Mouse (Mus musculus) lung, adult 18-20 months (tissue): Measurements from ENCODE around the gene Gm47985.
"Not testable (repeated sequence)": the region's sequence is repeated elsewhere in the genome, so short reads cannot be mapped to it uniquely, and the experiment has no call there.

Experiments used
- DNase-seq, 2 experiments: peaks; one replicate each; pipeline ENCODE4 v3.0.0; 2022; ENCODE audit warnings: mixed read lengths in 2 of 2

The Gm47985 gene

GRCm38 (mm10) chr1:151182266-151182665, at the start of gene Gm47985:
Gm47985 (plus strand) TSS chr1:151182537.
- not testable (repeated sequence) for DNase-seq

DNA sequence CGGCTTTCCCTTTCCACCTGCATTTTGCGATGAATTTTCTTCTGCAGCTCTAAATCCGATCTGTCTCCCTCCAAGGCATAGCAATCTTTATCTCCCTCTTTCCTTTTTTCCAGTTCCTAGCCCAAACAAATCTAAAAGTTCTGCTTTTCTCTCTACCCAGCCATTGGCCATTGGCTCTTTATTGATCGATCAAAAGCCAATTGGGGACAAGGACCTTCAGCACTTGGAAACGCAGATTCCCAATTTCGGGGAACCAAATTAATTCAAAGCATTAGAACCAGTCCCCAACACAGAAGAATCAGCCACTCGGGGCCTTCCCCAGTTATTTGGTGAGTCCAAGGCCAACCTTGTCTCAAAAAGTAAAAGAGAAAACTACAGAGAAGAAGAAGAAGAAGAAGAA, 49.7 kb upstream of the Gm47985 start:
- DNase-seq, result no peak

- no peak for DNase-seq
Observed at GRCm38 (mm10) chr1:151138388-151138787, 43.9 kb upstream of the Gm47985 start.

DNA sequence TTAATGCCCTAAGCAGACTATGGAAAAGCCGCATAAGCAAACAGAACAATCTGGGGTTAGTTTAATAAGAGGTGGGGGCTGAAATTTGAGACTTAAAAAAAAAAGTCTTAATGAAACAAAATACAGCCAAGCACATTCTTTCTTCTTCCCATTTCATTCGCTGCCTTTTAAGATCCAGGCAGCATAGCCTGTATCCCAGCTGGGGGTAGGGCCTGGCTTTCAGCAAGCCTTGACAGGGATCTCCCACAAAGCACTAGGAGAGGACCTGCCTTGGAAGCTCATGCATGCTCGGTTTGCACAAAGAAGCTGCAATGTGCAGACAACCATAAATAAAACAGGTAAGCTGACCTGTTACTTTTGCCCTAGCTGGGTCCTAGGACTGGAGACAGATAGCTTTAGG, 41.4 kb upstream of the Gm47985 start:
- DNase-seq, result no peak

GRCm38 (mm10) chr1:151144471-151145146, 37.7 kb upstream of the Gm47985 start:
- DNase-seq, result no peak

DNA sequence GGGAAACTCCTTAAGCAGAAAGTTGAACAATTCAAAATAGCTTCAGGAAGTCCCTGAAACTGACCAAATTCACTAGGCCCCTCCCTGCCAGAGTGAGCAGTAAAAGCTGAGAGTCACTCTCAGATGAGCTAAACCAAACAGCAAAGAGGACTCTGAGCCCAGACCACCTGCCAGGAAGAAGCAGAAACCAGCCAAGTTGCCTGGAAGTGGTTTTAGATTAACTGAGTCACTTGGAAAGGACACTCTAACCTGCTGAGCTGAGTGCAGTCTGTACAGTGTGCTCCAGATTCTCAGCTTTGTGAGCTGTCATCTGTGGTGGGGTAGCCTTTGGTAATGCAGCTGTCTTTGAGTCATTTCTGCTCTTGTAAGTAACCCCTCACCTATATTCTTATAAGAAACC, 34.5 kb upstream of the Gm47985 start:
- DNase-seq, result no peak

DNA sequence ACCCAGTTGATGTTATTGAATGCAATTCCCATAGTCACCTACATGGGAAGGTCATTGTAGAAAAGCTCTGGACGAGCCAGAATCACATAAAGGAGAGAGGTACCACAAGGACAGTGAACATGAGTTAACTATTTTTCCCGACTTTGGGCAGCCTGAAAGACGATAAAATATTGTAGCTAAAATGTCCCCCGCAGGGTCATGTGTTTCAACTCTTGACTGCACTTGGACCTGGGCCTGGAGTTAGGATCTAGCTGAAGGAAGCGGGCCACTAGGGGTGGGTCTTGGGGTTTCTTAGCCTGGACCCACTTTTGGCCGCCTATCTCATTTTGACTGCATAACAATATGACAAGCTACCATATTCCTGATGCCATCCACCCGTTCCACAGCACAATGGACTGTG, 32.1 kb upstream of the Gm47985 start:
- DNase-seq, result no peak

DNA sequence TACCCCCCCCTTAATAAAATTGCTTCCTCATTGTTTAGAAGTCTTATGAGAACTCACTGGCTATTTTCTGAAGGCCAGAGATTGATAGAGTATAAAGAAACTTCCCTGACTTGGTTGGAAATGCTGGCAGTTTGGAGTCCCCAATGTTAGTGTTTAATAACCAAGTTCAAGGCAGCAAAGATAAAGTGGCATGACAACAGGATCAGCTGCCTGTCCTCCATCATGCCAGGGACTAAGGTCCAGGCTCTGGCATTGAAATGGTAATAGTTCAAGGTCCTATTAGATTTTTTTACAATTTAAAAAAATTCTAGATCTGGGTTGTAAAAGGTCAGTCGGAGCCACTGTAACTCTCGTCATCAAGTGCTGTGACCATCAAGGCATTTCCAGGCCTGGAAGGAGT, 31.2 kb upstream of the Gm47985 start:
- no peak for DNase-seq

- DNase-seq, result no peak
Observed at GRCm38 (mm10) chr1:151153056-151153652, 29.2 kb upstream of the Gm47985 start.

- DNase-seq, result not testable (repeated sequence)
Observed at GRCm38 (mm10) chr1:151154131-151154530, 28.2 kb upstream of the Gm47985 start.

DNA sequence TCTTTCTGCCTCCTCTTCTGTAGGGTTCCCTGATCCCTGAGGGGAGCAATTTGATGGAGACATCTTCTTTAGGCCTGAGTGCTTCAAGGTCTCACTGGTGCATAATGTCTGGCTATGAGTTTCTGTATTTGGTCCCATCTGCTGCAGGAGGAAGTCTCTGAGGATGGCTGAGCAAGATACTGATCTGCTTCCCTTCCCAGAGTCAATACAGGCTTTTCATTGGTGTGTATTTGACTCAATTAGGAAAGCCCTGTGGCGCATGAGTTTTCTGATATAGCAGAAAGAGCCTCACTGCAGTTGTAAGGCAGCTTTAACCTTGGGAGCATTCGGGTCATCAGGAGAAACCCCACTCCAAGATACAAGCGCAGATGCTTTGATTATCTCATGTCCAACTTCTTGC, 26.2 kb upstream of the Gm47985 start:
- DNase-seq, result no peak

GRCm38 (mm10) chr1:151156777-151157632, 25.3 kb upstream of the Gm47985 start:
- no peak for DNase-seq

DNA sequence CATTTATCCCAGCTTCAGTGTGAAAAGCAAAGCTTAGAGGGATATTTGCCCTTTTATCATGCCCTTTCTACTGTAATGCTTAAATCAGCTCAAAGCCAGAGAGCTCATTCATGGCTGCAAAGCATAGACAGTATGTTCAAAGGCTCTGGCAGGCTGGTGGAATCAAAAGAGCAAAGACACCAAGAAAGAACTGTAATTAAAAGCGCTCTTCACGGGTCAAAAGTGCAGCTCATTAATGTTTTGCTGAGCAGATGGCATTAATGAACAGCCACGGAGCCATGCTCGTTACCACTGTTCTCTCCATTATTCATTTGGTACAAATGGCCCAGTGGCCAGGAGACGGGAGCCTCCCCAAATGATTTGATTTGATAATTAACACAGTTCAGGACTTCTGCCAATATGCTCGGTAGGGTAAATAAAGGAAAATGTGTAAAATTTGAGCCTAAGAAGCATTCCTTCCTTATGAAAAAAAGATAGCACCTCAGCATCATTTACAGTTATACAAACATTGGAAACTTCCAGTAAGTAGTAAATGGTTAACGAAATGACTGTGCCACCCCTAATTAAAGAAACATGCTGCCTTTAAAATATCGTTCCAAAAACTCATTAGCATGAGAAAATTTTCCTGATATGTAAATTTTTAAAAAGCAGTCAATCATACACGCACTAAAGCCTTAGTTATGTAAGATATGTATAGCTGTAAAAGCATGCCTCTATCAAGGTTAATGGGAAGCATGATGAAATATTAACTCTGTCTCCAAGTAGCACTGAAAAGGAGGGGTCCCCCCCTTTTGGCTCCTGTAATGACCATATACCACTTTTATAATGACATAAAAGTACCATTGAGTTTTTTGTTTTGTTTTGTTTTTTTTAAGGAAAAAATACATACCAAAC, 24.1 kb upstream of the Gm47985 start:
- DNase-seq, result no peak

DNA sequence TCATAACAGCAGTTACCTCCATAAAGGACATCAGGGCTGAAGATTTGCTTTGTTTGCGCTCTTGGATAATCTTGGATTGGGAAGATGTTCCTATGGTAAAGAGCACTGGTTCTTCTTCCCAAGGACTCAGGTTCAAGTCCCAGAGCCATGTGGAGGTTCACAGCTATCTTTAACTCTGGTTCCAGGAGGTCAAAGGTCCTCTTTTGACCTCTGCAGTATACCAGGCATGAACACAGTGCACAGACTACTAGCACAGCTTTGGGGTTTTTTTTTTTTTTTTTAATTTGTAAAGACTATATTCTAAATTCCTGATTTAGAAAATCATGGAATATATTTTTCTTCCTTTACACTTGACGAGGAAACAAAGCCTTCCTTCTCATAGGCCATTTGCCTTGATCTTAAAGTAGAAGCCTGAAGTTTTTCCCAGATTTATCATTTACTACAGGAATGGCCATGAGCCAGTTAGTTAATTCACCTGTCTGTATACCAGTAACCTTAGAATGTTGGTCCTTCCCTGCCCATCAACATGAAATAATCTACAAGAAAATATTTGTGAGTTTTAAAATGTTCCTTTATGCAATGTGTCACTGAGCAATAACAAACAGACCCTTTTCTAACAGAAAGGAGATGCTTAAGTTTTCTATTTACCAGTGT, 23.4 kb upstream of the Gm47985 start:
- DNase-seq, result no peak

DNA sequence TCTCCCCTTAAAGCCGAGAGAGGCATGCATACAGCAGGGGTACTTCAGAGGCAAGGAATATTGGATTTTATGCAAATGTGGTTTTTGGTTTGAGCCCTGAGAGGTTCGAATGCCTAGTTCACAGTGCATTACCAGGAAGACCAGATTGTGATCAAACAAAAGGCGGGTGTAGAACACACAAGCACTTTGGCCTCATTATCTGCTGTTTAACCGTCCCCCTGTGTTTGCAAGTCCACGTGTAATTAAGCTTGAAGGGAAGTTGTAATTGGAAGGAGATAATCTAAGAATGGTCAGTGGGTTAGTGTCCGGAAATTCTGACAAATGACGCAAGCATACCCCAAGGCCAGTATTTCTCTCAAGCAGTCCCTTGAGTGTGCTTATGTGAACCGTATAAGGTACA, 16.3 kb upstream of the Gm47985 start:
- no peak for DNase-seq

GRCm38 (mm10) chr1:151167297-151168047, 14.9 kb upstream of the Gm47985 start:
- no peak for DNase-seq

- DNase-seq, result no peak
Observed at GRCm38 (mm10) chr1:151168637-151169036, 13.7 kb upstream of the Gm47985 start.

DNA sequence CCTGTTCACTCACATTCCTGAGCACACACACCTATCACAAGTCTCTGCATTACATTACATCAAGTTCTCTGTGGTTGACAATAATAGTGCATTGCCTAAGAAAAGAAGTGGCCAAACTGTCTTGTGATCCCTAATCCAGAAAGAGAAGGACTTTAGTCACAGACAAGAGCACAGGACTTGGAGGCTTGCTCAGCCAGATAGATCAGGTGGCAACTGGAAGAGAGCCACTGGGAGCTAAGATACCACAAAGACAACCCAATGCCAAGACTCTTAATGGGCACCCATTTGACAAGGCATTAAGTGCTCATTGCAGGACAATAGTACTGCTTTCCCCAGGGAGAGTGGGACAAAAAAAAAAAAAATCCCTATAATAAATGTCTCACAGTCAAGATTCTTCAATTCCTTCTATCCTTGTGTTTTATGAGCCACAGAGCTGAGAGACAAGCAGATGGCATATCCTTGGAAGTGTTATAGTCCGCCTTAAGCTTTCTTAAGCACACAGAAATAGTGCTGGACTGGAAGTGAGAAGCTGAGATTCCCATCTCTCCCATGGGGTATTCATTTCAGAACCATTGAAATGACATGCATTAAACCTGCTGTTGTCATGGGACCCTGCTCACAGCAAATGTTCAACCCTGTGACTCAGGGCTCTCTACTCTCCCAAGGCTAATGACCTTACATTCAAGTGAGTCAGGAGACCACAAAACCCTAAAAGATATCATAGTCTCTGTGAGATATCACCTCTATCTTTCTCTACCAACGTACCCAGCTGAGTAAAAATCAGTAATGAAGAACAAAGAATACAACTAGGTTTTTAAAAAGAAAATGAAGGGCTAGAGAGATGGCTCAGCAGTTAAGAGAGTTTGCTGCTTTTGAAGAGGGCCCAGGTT, 10.5 kb upstream of the Gm47985 start:
- DNase-seq, result no peak

GRCm38 (mm10) chr1:151177030-151177936, 5.1 kb upstream of the Gm47985 start:
- peak; percentile 25 to 51 for DNase-seq
